Mouse (Mus musculus) cerebellum, adult 2 months (tissue): ENCODE measurements around the gene Fgf12.

Source experiments
- CTCF ChIP-seq: fragments of 200-500 bp; IDR thresholded peaks from 2 replicates; pipeline ENCODE4 v1.5.1; 2011; ENCODE audit warnings: low read depth, mild to moderate bottlenecking, control low read depth, low read length, moderate library complexity, borderline replicate concordance; ENCODE audit not compliant: insufficient read depth
- POLR2A ChIP-seq: fragments of 200-500 bp; IDR thresholded peaks from 2 replicates; pipeline ENCODE4 v1.6.1; 2011; ENCODE audit warnings: low read length, control low read depth, borderline replicate concordance; ENCODE audit not compliant: insufficient read depth

DNA sequence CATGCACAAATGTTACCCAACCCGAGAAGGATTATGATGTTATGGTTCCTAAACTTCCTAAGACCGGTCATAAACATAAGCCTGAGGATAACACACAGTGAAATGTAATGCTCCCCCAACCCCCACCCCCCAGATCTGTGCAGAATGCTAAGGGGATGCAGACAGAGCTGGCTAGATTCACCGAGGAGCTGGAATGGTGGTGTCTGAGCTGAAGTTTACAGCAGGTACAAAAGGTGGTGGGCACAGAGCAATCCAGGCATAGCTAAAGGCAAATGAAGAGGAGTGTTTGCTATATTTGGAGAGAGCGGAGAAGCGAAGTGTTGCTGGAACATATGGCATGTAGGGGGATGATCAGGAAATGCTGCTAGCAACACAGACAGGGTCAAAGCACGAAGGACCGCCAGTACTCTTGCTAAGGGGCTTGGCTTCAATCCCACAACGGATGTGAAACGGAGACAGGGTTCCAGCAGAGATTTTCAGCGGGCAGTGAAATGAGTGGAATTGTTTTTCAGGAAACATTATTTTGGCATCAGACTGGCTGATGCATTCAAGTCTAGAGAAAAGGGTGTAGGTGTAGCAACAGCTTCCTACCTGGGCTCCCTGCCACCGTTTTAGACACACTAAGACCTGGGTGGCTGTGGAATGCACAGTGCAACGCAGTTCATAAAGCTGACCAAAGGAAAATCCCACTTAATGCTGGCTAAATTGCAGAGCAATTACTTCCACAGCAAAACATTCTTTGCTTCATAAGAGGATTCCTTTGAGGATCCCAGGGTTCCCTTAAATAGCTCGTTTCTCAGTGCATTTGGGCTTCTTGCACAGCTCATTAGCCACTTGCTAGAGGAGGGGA is 514.6 kb downstream of the Fgf12 start:
- TF ChIP-seq POLR2A (no peak), CTCF (no peak)
